In the genomic region with DNA sequence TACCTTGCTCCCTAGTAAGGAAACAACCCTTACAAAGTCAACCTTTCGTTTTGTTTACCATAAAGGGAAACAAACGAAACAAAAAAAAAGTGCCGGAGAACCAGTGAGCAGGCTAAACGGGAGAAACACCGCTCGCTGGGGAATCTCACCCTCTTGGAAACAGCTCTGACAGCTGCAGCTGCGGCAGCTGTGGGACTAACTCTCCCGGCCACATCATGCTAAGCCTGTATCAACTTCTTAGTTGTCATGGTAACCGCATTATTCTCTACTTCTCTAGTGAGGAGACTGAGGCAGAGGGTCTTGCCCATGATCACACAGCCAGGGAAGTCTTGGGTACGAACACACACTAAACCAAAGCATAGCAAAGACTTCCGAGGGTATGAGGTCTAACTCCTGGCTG, we compare ENCODE assay signal across 21 mouse cellular contexts. TPM values are rescaled to one million over a fixed set of nuclear protein-coding genes. Genes with fewer than 3 reads are reported as not detected.
DNase-seq lines count a peak whose midpoint lies in the region; ATAC-seq and TF ChIP-seq lines count a peak whose summit lies in the region.
"Had no signal": no experiment of that assay in that cellular context is flagged by ENCODE, and none has a peak within 500 bp of the region (broad histone marks: within the 10 kb centered on the region; RNA-seq: fewer than 3 reads in every experiment).

No protein-coding gene starts in this region.

- H3K27me3 ChIP-seq in cerebellum, adult 2 months (ENCODE audit: control insufficient read depth, insufficient read depth, low read length): no peaks in the 10 kb centered on the region
- no peaks in the 10 kb centered on the region for H3K27me3 ChIP-seq in midbrain, embryonic 11.5 days (ENCODE audit: control insufficient read depth, insufficient read depth, low read length)
- H3K27me3 ChIP-seq in midbrain, embryonic 10.5 days (ENCODE audit: low read depth, poor library complexity, severe bottlenecking): peaks cover 9% of the 10 kb centered on the region; the same call in 1 of the 2 replicates
- H3K27me3 ChIP-seq: embryonic facial prominence, embryonic 13.5 days; forebrain, embryonic 13.5 days; hindbrain, embryonic 12.5 days; hindbrain, embryonic 15.5 days had no signal

- 0 out of 2 replicates have a peak overlapping the region, but pooled peaks have one; percentile 10 for H3K27ac ChIP-seq in cerebellum, adult 2 months (ENCODE audit: insufficient read depth, low read length)
- H3K27ac ChIP-seq in gastrocnemius, adult 2 months: peak overlapping the region; percentile 3; the same call in 1 of the 2 replicates
- H3K27ac ChIP-seq in midbrain, embryonic 11.5 days (ENCODE audit: low read depth, low read length): no peak overlapping the region
- H3K27ac ChIP-seq in midbrain, embryonic 10.5 days (replicated peaks): no peak overlapping the region
- 0 out of 2 replicates have a peak overlapping the region, but pooled peaks have one; percentile 16 for H3K27ac ChIP-seq in olfactory bulb, adult 2 months (ENCODE audit: insufficient read depth, low read depth, low read length)
- H3K27ac ChIP-seq: embryonic facial prominence, embryonic 13.5 days; forebrain, embryonic 10.5 days; forebrain, embryonic 13.5 days; hindbrain, embryonic 12.5 days; hindbrain, embryonic 15.5 days had no signal

- TF ChIP-seq POLR2A in cerebellum, adult 2 months (IDR thresholded peaks at IDR 0.05; ENCODE audit: borderline replicate concordance, insufficient read depth, low read length): no peak
- TF ChIP-seq POLR2A in olfactory bulb, adult 2 months (IDR thresholded peaks at IDR 0.05; ENCODE audit: insufficient read depth, low read depth, low read length): no peak

- no peak overlapping the region for H3K9ac ChIP-seq in midbrain, embryonic 11.5 days (ENCODE audit: low read length)
- H3K9ac ChIP-seq: embryonic facial prominence, embryonic 13.5 days; forebrain, embryonic 13.5 days; hindbrain, embryonic 12.5 days; hindbrain, embryonic 15.5 days had no signal

- H3K9me3 ChIP-seq in midbrain, embryonic 11.5 days (ENCODE audit: control insufficient read depth, low read length): no peaks in the 10 kb centered on the region; the same call in 1 of the 2 replicates
- H3K9me3 ChIP-seq in midbrain, embryonic 10.5 days (replicated peaks): no peaks in the 10 kb centered on the region; the same call in 1 of the 2 replicates
- H3K9me3 ChIP-seq: embryonic facial prominence, embryonic 13.5 days; forebrain, embryonic 13.5 days; hindbrain, embryonic 12.5 days; hindbrain, embryonic 15.5 days had no signal

- TF ChIP-seq CTCF in cerebellum, adult 2 months (IDR thresholded peaks at IDR 0.05; ENCODE audit: borderline replicate concordance, insufficient read depth, low read depth, low read length): no peak
- no peak for TF ChIP-seq CTCF in gastrocnemius, adult 2 months (IDR thresholded peaks at IDR 0.05)
- TF ChIP-seq CTCF in olfactory bulb, adult 2 months (IDR thresholded peaks at IDR 0.05; ENCODE audit: insufficient read depth, low read depth, low read length): no peak

- H3K4me3 ChIP-seq in cerebellum, adult 2 months (replicated peaks; ENCODE audit: insufficient read depth, low read depth, low read length): no peak overlapping the region
- no peak overlapping the region for H3K4me3 ChIP-seq in gastrocnemius, adult 2 months
- H3K4me3 ChIP-seq in midbrain, embryonic 11.5 days (ENCODE audit: low read depth, low read length): no peak overlapping the region
- no peak overlapping the region for H3K4me3 ChIP-seq in midbrain, embryonic 10.5 days
- H3K4me3 ChIP-seq in olfactory bulb, adult 2 months (ENCODE audit: insufficient read depth, low read depth, low read length): no peak overlapping the region
- H3K4me3 ChIP-seq: embryonic facial prominence, embryonic 13.5 days; forebrain, embryonic 10.5 days; forebrain, embryonic 13.5 days; hindbrain, embryonic 12.5 days; hindbrain, embryonic 15.5 days had no signal

- no peak for DNase-seq in cerebellum, adult 2 months
- no peak for DNase-seq in cerebellum, postnatal 36 days
- DNase-seq in gastrocnemius, adult 2 months: no peak
- DNase-seq in gastrocnemius, adult 8-10 months (ENCODE audit: low spot score in 2 of 2): no peak
- DNase-seq in midbrain, embryonic 11.5 days (ENCODE audit: low spot score, missing footprints): peak; percentile 88
- DNase-seq in midbrain, embryonic 10.5 days (ENCODE audit: low spot score): no peak
- no peak for DNase-seq in layer of hippocampus, adult 18-20 months (ENCODE audit: low spot score in 2 of 2)
- DNase-seq: adrenal gland, postnatal 10 days; adrenal gland, postnatal 36 days; cerebellum, adult 11-12 months; cerebellum, adult 9-10 months; cerebellum, postnatal 14 days; gastrocnemius, postnatal 14 days; heart, adult 11 months had no signal

- peaks cover 42% of the 10 kb centered on the region for H3K4me1 ChIP-seq in cerebellum, adult 2 months (ENCODE audit: control insufficient read depth, insufficient read depth, low read length)
- peaks cover 8% of the 10 kb centered on the region for H3K4me1 ChIP-seq in midbrain, embryonic 11.5 days (ENCODE audit: control insufficient read depth, insufficient read depth, low read length)
- peaks cover 20% of the 10 kb centered on the region for H3K4me1 ChIP-seq in midbrain, embryonic 10.5 days
- peaks cover 51% of the 10 kb centered on the region for H3K4me1 ChIP-seq in olfactory bulb, adult 2 months (ENCODE audit: control insufficient read depth, insufficient read depth, low read length)

- H3K36me3 ChIP-seq in midbrain, embryonic 11.5 days (ENCODE audit: control insufficient read depth, insufficient read depth, low read length): no peaks in the 10 kb centered on the region
- H3K36me3 ChIP-seq in midbrain, embryonic 10.5 days: peaks cover 29% of the 10 kb centered on the region
- H3K36me3 ChIP-seq: hindbrain, embryonic 15.5 days had no signal

- no peak for ATAC-seq in midbrain, embryonic 11.5 days (ENCODE audit: low FRiP score)
- ATAC-seq: forebrain, embryonic 13.5 days; intestine, postnatal 0 days had no signal

- intact Hi-C loops in gastrocnemius, adult 2 months (cut with DNase I): no loop called here

- no peak overlapping the region for H3K4me2 ChIP-seq in midbrain, embryonic 11.5 days
- H3K4me2 ChIP-seq: embryonic facial prominence, embryonic 13.5 days; forebrain, embryonic 13.5 days; hindbrain, embryonic 12.5 days; hindbrain, embryonic 15.5 days had no signal

- 80% methylated on average over 11 of the region's 11 CpGs for WGBS in cerebellum, adult 2 months
- 76% methylated on average over 11 of the region's 11 CpGs for WGBS in midbrain, embryonic 11.5 days
- WGBS in midbrain, embryonic 10.5 days: 83% methylated on average over 11 of the region's 11 CpGs
- 31% methylated on average over 11 of the region's 11 CpGs for WGBS in olfactory bulb, adult 2 months

RNA-seq across cellular contexts. Expression of a gene that starts 5.5 kb away (rescaled TPM):
- 212 and 243 TPM in 2 replicates for polyA plus RNA-seq in cerebellum, adult 2 months (2012; rRNA removed)
- 1 to 10 TPM; 3.6 to 5.2 TPM for total RNA-seq in gastrocnemius, adult 2 months (2021)
- 1 to 10 TPM; 2.0 to 3.4 (median 3.1) TPM for total RNA-seq in gastrocnemius, adult 8-10 months (2022)
- polyA plus RNA-seq in midbrain, embryonic 11.5 days (2014; fragmentation: Nextera tagmentation; extraction: Ambion mirVana): 18.5 and 18.6 TPM in 2 replicates
- polyA plus RNA-seq in midbrain, embryonic 10.5 days (2016; fragmentation: Nextera tagmentation; extraction: Ambion mirVana): 24.3 and 29.5 TPM in 2 replicates
- not detected in 2 replicates for polyA plus RNA-seq in olfactory bulb, adult 2 months (2012; ENCODE audit: insufficient read depth, insufficient read length, low replicate concordance, missing spikeins)
- 100 to 1,000 TPM in 1 of 2 experiments, 10 to 100 TPM in 1; 94.9 to 103 TPM for total RNA-seq in layer of hippocampus, adult 18-20 months (2021)

RNA-seq across cellular contexts. Expression of a gene that starts 47.4 kb away (rescaled TPM):
- polyA plus RNA-seq in cerebellum, adult 2 months (2012; rRNA removed): 325 and 326 TPM in 2 replicates
- total RNA-seq in gastrocnemius, adult 2 months (2021): 100 to 1,000 TPM; 366 to 502 TPM
- total RNA-seq in gastrocnemius, adult 8-10 months (2022): 100 to 1,000 TPM; 504 to 612 (median 591) TPM
- 497 and 528 TPM in 2 replicates for polyA plus RNA-seq in midbrain, embryonic 11.5 days (2014; fragmentation: Nextera tagmentation; extraction: Ambion mirVana)
- 499 and 524 TPM in 2 replicates for polyA plus RNA-seq in midbrain, embryonic 10.5 days (2016; fragmentation: Nextera tagmentation; extraction: Ambion mirVana)
- not detected in 2 replicates for polyA plus RNA-seq in olfactory bulb, adult 2 months (2012; ENCODE audit: insufficient read depth, insufficient read length, low replicate concordance, missing spikeins)
- total RNA-seq in layer of hippocampus, adult 18-20 months (2021): 100 to 1,000 TPM; 196 to 200 TPM

Comparison
In these comparisons a context has a peak if more than half of its experiments do, and no peak if none do; other contexts are left out.
1. H3K27ac ChIP-seq: peak in cerebellum, adult 2 months (single experiment), gastrocnemius, adult 2 months (single experiment) and olfactory bulb, adult 2 months (single experiment); none in midbrain, embryonic 11.5 days (single experiment) and midbrain, embryonic 10.5 days (single experiment).